Mouse (Mus musculus): Measurements from ENCODE around the gene Manf.

Manf gene

DNA sequence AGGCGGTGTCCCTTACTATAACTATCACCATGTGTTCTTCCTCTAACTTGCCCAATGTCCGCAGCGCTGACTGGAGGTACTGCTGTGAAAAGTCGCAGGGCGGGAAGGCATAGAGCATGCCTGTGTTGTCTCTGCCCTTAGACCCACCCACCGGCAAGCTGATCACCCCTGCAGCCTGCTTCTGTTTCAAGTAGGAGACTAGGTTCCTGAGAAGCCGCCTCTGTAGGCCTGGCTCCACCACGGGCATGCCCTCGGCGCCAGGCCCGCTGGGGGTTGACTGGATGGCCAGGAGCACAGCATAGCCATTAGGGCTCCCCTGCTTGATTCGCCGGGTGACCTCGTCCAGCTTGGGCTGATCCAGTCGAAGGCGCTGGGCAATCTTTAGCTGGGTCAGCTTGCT, 7.5 kb downstream of the Manf start:
- DNase-seq: no peak

DNA sequence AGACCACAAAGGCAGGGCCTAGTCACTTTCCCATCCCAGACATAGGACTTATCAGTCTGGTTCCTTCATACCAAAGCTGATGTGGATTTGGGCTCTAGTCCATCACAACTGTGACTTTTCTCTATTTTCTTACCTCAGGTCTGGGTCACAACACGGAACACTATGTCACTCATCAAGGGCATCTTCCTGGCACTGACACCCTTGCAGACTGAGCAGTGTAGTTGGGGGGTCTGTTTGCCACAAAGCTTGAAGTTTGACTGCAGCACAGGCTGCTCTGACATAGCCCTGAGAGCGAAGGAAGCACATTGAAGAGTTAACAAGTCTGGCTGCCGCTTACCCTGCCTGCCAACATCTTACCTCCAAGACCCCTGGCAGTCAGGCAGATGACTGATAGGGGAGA, 8.7 kb downstream of the Manf start:
- no peak for DNase-seq

DNA sequence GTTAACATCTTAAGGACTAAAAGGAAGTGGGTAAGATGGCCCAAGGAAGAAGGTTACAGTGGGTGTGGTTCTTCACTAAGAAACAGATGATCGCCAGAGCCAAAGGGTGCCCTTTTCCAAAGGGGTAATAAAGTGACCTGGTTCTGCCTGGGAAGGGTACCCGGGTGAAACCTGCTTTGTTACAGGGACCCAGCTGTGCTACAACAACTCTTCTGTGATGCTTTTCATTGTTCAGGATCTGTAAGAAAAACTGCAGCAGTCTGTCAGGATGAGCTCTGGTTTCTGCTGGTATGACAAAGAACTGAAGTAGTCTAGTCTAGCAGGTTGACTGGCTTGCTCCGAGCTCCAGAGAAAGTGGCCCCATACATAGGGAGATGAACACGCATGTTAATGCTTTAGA, 9.6 kb downstream of the Manf start:
- DNase-seq: no peak

DNA sequence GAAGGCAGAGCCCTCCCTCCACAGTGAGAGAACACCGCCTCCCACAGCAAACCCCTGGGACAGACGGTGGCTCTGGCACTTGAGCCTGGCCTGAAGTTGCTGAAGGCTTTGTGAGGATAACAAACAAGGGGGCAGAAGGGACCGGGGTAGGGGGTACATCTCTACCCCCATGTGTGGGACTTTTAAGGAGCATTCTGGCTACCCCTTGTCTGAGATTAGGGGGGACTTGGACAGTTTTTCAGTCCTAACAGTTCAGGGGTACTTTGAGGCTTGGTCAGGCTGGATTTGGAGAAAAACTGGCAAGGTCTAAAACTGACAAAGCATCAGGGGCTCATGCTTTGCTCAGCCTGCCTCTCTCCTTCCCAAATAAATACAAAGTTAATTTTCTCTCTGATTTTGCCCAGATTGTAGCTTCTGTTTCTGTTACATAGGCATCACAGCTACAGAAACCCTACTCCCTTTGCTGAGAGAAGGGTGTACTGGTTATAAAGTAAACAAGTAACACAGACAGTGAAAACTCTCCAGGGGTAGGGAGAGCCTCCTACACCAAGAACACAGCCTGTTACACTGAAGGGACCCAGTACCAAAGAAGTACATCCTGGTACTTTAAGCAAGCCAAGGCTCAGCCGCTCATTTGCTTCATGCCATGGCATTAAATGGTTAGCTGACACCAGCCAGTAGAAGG, 10.6 kb downstream of the Manf start:
- no peak for DNase-seq

DNA sequence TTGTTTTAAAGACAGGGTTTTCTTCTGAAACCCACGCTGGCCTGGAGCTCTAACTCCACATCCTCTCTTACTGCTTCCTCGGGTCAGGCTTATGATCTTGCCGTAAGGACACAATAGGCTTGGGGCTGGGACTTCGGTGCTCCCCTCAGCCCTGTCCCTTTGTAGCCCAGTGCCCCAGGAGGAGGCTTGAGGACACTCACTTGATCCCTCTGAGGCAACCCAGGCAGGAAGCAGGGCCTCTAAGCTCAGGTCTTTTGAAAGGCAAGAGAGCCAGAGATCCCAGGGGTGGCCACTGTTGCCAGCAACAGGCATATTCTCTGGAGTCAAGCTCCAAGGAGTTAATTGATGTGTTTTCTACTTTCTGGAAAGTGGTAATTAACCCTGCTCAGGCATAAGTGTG, 12.3 kb downstream of the Manf start:
- DNase-seq: no peak

DNA sequence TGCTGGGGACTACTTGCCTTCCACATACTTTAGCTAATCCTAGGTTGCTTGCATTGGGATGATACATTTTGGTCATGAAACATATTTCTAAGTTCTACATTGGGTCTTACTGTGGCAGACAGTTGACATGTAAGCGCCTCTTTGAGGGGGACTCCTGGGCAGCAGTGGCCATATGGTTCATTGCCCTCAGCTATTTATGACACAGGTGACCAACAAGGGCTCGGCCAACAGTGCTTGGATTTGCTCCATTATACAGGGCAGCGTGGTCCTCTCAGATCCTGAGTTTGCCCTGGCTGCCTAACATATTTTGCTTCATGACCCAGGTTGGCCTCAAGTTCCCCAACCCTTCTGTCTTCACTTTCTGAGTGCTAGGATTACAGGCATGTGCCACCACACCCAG, 15.1 kb downstream of the Manf start:
- no peak for DNase-seq

DNA sequence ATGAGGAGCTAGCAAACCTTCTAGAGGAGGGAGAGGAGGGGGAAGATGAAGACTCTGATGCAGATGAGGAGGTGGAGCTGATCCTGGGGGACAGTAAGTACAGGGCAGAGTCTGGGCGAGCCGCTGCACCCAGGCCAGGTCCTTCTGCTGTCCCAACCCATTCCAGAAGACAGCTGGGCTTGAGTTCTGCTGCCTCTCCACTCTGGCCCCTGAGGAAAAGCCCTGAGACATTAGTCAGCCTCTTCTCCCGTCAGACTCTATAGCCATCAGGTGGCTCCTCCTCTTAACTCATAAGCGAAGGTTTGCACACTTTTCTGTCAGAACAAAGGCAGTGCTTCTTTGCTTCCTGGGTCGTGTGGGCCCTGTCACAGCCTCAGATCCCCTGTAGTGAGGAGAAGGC, 17.6 kb downstream of the Manf start:
- DNase-seq: no peak

DNA sequence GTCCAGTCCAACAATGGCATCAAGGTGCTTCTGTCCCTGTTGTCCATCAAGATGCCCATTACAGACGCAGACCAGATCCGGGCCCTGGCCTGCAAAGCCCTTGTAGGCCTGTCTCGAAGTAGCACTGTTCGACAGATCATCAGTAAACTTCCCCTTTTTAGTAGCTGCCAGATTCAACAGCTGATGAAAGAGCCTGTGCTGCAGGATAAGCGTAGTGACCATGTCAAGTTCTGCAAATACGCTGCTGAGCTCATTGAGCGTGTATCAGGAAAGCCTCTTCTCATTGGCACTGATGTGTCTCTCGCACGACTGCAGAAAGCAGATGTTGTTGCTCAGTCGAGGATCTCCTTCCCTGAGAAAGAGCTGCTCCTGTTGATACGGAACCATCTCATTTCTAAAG, 33.7 kb downstream of the Manf start:
- DNase-seq: no peak

DNA sequence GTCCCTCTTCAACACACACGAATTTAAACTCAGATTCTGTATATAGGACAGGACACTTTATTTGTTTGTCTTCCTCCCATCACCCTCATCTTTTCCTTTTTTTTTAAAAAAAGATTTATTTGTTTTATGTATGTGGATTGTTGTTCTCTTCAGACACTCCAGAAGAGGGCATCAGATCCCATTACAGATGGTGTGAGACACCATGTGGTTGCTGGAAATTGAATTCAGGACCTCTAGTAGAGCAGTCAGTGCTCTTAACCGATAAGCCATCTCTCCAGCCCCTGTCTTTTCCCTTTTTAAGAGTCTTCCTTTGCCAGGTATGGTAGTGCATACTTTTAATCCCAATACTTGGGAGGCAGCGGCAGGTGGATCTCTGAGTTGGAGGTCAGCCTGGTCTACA, 35.1 kb downstream of the Manf start:
- DNase-seq: no peak

DNA sequence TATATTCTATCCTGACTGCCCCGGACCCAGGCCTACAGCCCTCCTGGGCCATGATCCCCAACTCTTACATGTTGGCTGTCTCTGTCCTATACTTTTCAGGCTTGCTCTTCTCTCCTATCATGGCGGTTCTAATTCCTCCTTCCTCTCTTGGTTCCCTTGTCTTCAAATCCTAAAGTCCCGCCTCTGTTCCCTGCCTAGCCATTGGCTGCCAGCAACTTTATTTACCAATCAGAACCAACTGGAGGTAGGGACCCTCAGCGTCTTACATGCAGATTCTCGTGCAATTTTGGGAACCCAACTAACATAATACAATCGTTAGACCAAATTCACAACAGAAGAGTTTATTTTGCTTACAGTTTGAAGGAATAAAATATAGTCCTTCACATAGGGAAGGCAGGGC, 49.0 kb downstream of the Manf start:
- no peak for DNase-seq

DNA sequence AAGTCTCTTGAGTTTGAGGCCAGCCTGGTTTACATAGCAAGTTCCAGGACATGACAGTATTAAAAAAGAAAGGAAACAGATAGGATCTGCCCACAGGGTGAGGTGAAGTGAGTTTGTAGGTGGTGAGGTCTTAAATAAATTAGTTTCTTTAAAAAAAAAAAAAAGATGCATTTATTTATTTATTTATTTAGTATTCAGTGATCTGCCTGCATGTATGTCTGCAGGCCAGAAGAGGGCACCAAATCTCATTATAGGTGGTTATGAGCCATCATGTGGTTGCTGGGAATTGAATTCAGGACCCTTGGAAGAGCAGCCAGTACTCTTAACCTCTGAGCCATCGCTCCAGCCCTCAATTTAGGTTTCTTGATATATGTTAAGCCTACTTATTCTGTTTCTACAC, 51.2 kb downstream of the Manf start:
- no peak for DNase-seq

DNA sequence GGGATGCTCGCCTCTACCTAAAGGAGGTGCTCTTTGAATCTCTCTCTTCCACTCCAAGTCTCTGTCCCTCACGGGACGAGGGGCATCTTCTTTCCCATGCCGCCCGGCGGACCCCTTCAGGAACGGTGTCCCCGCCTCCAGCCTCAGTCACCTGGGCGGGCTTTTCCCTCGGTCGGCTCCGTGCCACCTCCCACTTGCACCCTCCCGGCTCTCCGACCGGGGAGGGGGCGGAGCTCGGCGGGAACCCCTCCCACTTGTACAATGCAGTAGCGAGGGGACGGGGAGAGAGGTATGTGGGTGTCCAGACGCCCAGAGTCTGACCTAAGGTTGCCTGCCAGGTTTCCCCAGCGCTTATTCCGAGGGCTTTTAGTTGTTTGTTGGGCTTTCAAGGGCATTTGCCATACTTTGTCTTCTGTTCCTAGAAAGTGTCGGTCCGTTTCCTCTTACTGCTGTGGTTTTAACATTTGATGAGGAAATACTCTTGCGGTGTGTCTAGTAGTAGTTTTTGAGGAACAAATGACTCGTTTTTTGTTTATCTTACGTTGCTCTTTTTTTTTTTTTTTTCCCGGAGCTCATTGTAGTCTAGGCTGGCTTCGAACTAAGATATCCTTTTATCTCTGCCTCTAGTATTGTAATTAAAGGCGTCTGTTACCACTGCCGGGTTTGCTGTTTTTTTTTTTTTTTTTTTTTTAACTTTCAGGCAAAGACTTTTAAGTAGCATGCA, 69.2 kb downstream of the Manf start:
- DNase-seq: peak; percentile 93

DNA sequence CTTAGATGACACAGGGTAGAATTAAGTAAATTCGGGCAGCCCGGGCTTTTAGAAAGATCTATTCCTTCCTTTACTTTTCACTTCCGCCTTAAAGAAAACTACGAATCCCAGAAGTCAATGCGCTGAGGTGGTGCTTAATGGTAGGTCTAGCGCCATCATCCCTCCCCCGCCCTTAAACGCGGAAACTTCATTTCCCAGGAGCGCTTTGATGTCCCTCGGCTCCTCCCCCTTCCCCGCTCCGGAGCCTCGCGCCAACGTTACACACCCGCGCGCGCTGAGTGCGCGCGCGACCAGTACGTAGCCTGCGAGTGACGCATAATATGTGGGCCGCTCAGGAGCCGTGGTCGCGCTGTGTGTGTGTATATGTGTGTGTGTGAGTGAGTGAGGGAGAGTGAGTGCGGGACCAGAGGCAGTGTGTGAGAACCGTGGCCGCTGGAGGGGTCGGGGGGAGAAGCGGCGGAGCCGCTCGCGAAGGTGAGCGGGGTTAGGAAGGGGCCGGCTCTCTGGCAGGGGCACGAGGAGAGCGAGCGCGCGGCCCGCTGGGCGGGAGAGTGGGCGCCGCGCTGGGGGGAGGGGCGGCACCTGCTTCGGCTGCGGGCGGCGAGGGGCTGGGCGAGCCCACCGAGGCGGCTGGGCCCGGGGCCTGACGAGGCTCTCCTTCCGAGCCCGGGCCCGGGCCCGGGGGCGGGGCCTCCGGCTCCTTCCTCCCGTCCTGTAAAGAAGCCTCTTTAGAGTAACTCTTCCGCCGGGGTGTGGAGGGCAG, 70.0 kb downstream of the Manf start, which contains the start of gene Dcaf1:
TSS of gene Dcaf1 (plus strand) at position 257 of the 763 bp plus-strand sequence.
- DNase-seq: peak; percentile 97

DNA sequence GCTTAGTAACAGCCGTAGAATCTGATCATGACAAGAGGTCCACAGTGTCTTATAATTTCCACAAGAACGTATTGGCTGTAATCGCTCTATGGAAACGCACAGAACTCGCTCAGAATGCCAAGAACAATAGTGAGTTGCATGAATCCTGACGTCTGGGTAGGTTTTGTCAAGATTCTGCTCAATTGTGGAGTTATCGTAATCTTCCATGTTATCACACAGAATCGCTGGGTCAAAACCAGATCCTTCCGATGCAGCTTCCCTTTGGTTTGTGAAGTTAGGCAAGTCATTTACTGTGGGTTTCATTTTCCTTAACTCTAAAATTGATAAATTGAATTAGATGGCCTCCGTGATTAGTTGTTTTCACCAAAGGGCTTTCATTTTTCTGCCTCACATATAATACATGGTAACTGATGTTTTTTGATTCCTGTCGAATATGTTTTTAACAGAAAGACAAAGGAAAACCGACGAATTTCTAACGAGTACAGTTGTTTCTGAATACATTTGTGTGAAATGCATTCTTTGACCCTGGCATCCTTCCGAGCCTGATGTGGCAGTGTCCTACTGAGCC, 70.6 kb downstream of the Manf start:
- DNase-seq: peak; percentile 29

DNA sequence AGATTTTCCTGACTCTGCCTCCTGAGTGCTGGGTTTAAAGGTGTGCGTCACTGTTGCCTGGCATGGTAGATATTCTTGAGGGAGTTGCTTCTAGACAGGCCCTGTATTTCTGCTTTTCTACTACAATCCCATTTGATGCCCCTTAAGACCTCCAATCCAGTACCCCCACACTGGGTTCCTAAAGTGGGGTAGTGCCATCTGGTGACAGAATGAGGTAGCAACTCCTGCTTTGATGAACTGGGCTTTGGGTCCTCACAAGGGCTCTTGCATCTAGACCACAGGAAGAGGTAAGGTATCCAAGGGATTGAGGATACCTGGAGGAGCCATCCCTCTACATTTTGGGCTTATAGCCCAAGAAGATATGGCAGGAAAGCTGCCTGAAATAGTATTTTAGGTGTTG, 72.6 kb downstream of the Manf start:
- peak; percentile 17 for DNase-seq

DNA sequence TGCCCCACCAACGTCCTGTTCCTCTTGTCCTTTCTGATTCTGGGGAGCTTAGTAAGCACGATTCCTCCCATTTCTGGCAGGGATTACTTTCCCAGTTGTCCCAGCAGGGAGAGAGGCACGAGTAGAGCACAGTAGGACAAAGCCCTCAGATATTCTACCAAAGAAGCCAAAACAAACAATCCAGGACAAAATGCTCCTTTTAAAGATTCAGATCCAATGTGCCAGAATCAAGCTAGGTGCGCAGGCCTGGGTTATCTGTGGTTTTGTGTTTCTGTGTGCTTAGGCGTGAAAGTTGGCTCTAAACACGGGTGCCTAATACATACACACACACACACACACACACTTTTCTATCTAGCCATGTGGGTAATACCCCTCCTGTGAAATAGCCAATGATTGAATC, 73.6 kb downstream of the Manf start:
- DNase-seq: no peak

DNA sequence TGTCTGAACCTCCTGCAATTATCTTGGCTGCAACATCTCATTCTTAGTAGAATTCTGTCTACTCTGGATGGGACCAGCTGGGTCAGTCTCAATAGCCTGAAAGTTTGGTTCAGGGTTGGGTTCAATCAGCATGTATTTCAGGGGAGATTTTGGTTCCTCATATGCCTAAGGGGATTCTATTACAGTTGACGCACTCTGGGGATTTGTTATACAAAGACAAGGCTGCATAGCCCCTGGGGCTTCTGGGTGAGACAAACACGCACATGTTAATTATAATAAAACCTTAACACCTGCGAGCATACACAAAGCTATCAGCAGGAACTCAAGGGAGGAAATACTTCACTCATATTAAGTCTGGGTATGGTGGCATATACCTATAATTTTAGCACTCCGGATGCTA, 85.3 kb downstream of the Manf start:
- no peak for DNase-seq

DNA sequence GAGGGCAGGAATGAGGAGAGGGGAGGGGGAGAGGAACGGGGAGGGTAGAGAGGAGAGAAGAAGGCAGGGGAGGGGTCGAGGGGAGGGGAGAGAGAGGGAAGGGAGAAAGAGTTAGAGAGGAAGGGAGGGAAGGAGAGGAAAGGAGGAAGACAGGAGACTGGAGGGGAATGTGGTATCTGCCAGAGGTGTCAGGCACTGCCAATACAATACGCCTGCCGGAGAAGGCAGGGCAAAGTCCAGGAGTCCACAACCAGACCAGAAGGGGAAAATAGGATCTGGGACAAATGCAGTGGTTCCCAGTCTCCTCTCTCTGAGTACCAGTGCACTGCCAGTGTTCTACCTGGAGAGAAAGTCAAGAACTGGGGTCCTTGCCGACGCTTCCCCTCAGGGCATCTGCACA, 100.9 kb downstream of the Manf start:
- DNase-seq: peak; percentile 78

DNA sequence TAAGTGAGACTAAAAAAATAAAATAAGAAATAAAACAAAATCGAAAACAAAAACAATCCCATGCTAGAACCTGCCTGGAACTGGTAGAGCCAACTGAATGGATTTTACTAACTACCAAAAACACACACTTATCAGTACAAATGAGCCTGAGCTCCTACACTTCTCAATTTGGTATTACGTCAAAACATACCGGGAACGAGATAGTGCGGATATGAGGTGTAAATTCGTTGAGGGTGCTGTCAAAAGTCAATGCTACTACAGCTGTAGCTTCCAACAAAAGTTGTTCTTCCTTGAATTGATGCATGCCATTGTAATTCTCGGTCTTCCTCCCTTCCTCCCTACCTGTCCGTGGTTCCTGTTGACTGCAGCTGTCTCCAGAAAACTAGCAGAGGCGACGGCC, 102.4 kb downstream of the Manf start:
- no peak for DNase-seq

DNA sequence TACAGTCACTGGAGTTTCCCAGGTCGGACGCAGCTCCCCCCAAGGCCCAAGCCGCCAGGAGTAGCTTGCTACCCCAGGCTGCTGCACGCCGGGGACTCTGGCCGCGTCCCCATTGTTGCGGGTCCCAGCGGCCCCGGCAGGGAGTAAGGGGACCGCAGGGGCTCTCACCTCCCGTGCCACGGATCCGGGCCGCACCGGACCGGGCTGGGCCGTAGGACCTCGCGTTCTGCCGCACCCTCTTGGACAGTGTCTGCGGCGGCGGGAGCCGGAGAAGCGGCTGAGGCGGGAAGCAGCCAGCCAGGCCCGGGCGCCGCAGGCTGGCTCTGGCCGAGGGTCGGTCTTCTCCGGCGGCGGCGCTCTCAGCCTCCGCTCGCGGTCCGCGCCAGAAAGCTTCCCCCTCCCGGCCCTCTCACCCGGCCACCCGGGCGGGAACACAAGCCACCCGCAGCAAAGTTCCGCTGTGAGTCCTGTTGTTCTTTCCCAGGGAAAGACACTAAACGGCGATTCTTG, 102.9 kb downstream of the Manf start, which contains the start of gene Rad54l2:
TSS of gene Rad54l2 (minus strand) at position 383 of the 510 bp plus-strand sequence.
- peak; percentile 87 for DNase-seq

Measured in kidney, adult 9 months (tissue).